Mouse (Mus musculus): ENCODE data around the gene Tmem81.
"Not testable (repeated sequence)": the region's sequence is repeated elsewhere in the genome, so short reads cannot be mapped to it uniquely, and the experiment has no call there.

Gene Tmem81

DNA sequence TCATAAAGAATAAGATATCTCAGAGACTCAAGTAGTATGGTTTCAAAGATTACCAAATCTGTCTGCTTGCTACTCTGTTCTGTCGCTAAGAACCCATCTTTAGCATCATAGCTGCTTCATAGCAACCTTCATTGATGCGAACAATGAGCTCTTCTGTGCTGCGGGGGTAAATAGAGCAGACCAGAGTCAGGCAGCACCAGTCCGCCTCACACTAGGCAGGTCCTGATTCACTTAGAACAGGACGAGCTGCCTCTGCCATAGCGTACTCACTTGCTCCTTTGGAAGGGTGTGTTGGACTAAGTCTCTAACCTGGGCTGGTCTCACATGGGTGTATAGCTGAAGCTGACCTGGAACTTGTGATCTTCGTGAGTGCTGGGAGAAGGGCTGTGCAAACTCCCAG is at the start of gene Tmem81:
Gene Tmem81, plus strand, starts transcription at position 173 of the 400 bp plus-strand sequence.
- no peak for DNase-seq (ENCODE audit: low spot score in 2 of 2)

GRCm38 (mm10) chr1:132464651-132465050 is 41.4 kb upstream of the Tmem81 start:
- no peak for DNase-seq (ENCODE audit: low spot score in 2 of 2)

- DNase-seq (ENCODE audit: low spot score in 2 of 2) = no peak
These were observed 37.1 kb upstream of the Tmem81 start for GRCm38 (mm10) chr1:132468926-132469325.

- DNase-seq (ENCODE audit: low spot score in 2 of 2) = no peak
These were observed 36.5 kb upstream of the Tmem81 start for GRCm38 (mm10) chr1:132469519-132469918.

DNA sequence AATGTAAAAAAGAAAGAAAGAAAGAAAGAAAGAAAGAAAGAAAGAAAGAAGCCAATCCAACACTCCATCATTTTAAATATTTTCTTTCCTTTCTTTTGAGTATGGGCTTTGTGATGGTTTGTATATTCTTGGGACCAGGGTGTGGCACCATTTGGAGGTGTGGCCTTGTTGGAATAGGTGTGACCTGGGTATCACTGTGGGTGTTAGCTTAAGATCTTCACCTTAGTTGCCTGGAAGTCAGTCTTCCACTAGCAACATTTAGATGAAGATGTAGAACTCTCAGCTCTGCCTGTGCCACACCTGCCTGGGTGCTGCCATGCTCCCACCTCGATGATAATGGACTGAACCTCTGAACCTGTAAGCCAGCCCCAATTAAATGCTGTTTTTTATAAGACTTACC is 36.0 kb upstream of the Tmem81 start:
- not testable (repeated sequence) for DNase-seq (ENCODE audit: low spot score in 2 of 2)

GRCm38 (mm10) chr1:132471032-132471431 is 35.0 kb upstream of the Tmem81 start:
- no peak for DNase-seq (ENCODE audit: low spot score in 2 of 2)

DNA sequence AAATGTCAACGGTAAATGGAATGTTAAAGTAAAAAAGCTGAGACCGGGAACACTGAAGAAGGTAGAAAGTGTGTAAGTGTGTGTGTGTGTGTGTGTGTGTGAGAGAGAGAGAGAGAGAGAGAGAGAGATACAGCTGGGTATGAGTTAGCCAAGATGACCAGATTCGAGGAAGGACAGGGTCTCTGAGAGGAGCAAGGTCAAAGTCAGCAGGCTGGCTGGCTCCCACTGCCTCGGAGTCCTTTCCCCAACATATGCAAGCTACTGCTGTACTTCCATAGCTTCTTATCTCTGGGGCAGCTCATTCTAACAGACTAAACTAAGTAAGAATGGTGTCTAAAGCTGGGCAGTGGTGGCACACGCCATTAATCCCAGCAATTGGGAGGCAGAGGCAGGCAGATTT is 34.5 kb upstream of the Tmem81 start:
- DNase-seq (ENCODE audit: low spot score in 2 of 2) = no peak

DNA sequence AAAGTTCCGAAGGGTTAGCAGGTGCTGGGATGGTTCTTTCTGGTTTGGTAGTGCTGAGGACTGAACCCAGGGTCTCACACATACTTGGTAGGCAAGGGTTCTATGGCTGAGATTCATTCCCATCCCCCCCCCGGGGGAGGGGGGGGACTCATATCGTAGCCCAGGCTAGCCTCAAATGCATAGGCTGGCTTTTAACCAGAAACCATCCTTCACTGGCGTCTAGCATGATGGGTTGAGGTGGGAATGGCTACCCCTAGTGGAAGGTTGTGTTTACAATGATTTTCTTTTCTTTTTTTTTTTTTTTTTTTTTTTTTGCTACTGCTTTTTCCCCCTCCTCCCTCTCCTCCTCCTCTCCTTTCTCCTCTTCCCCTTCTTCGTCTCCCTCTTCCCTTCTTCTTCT is 33.5 kb upstream of the Tmem81 start:
- no peak for DNase-seq (ENCODE audit: low spot score in 2 of 2)

DNA sequence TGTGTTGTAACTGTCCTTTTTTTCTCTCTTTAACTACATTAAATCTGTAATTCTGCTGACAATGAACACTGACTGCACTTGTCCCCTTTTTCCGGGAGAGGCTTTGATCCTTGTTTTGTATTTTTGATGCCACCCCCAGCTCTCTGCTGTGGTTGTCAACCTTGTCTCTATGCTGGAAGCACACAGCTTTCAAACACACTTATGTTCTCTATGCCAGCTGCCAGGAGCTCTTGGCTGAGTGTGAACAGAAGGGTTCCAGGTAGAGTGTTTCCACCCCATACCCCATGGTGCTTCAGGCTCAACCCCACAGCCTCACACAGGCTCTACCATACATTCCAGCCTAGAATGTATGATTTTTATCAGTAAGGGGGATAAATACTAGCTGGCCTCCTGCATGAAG is 31.5 kb upstream of the Tmem81 start:
- no peak for DNase-seq (ENCODE audit: low spot score in 2 of 2)

- no peak for DNase-seq (ENCODE audit: low spot score in 2 of 2)
These were observed 29.5 kb upstream of the Tmem81 start for GRCm38 (mm10) chr1:132476575-132476927.

- peak; percentile 91 for DNase-seq (ENCODE audit: low spot score in 2 of 2)
These were observed 28.9 kb upstream of the Tmem81 start, which contains the start of gene Rbbp5 for GRCm38 (mm10) chr1:132476928-132477691. Rbbp5 (plus strand) TSS chr1:132477365.

GRCm38 (mm10) chr1:132479438-132479837 is 26.6 kb upstream of the Tmem81 start:
- DNase-seq (ENCODE audit: low spot score in 2 of 2) = no peak

DNA sequence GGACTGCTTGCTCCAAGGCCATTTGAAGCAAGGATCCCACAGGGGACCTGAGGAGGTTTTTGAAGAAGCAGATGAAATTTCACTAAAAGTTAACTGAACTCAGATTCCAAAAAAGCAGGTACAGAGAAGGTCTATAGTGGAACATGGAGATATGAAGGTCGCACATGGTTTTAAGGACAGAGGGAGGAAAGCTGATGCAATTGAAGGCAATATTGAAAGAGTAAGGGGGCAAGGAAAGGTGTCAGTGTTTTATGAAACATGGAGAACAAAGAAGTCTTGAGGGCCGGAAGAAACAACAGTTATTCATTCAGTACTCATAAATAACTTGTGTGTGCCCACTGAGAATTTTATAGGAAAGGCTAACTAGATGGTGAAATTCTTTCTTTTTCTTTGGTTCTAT is 24.4 kb upstream of the Tmem81 start:
- DNase-seq (ENCODE audit: low spot score in 2 of 2) = no peak

- DNase-seq (ENCODE audit: low spot score in 2 of 2) = no peak
These were observed 22.8 kb upstream of the Tmem81 start for GRCm38 (mm10) chr1:132483234-132483633.

DNA sequence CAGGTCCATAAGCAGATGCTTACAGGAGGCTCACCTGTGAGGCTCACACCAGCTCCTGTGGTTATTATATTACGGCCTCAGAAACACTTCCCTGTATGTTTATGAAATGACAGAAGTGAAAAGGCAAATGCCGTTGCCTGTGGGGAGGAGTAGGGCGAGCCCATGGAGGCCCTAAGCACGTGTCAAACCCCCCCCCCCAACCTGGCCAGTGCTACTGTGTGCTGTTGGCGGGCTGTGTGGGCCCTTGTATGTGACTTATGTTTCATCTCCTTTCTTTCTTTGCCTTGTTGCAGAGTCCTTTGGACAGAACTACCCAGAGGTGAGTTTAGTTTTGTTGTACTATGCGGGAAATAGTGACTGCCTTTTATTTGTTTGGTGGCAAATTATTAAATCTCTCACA is 22.3 kb upstream of the Tmem81 start:
- DNase-seq (ENCODE audit: low spot score in 2 of 2) = no peak

DNA sequence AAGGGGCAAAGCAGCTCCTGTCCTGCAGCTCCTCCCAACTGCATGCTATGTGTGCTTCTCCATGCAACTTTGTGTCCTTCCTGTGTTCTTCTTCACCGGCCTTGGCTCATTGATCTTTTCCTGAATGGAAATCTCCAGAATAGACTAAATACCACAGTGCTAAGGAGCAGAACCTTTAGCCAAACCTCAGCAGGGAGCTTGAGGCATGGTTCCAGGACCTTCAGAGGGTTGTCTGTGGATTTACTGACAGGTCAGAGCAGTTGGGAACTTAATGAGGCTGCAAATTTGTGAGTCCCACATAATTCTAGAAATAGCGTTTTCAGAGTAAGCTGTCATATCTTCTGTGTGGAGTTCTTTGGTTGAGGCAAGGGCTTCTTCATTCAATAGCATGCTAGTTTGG is 5.5 kb upstream of the Tmem81 start:
- DNase-seq (ENCODE audit: low spot score in 2 of 2) = no peak

DNA sequence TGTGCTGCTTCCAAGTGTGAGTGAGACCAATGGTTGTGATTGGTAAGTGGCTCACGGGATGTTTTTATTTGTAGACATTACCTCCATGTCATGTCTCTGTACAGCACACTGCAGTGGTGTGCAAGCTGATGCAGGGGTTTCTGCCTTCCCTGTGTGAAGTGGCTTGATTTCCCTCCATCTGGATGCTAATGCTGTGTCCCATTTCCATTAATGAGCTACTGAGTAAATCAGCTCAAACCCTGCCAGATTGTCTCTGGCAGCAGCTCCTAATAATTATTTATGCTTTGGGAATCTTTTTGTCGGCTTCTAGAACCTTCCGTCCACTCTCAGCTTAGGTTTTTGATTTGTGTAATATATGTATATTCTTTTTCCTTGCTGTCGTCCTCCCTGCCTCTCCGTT is 875 bp upstream of the Tmem81 start:
- no peak for DNase-seq (ENCODE audit: low spot score in 2 of 2)

GRCm38 (mm10) chr1:132506656-132507055 is 626 bp downstream of the Tmem81 start:
- no peak for DNase-seq (ENCODE audit: low spot score in 2 of 2)

DNA sequence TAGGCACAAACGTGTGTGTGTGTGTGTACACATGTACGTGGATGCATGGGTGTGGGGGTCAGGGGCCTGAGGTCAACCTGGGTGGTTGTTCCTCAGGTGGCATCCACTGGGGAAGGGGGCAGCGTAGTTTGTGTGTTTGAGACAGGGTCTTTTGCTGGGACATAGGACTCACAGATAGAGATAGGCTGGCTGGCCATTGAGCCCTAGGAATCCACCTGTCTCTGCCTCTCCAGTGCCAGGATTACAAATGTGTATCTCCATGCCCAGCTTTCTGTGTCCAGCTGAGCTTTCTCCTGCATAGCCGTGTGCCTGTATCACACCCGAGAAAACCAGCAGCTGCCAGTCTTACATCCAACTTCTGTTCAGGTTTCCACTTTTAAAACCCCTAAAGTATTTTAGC is 3.7 kb downstream of the Tmem81 start:
- DNase-seq (ENCODE audit: low spot score in 2 of 2) = no peak

- DNase-seq (ENCODE audit: low spot score in 2 of 2) = no peak
These were observed 5.5 kb downstream of the Tmem81 start for GRCm38 (mm10) chr1:132511521-132511920.

- no peak for DNase-seq (ENCODE audit: low spot score in 2 of 2)
These were observed 6.1 kb downstream of the Tmem81 start for GRCm38 (mm10) chr1:132512106-132512505.

DNA sequence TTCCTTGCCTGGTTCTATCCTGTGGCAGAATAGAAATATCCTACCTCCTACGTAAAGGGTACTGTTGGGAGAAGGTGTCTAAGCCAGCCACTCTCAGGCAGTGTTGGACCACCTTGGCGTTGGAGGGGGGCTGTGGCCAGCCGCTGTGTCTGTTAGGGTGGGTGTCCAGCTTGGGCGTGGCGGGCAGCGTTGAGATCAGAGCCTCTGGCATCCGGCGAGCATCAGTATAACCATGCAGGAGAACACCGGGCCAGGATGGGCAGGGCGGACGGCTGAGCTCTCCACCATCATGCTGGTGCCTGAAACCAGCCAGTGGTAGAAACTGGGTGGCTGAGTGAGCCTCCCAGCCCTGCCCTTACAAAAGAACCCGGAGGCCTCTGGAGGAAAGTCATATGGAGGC is 9.3 kb downstream of the Tmem81 start:
- no peak for DNase-seq (ENCODE audit: low spot score in 2 of 2)

DNA sequence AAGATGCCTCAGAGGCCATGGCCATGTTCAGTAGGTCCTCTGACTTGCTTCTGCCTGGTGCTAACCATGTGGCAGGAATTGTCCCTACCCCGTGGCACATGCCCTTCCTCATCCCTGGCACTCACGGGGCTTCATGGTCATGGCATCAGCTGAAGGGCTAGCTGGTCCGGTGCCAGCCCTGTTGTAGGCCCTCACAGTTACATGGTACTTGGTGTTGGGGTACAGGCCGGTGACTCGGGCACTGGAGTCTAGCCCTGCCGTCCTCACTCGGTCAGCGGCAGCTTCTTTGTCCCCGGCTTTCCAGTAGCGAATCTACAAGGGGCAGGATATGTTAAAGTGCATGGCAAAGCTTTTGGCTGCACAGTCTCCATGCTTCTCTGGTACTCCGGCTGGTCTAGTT is 10.7 kb downstream of the Tmem81 start:
- no peak for DNase-seq (ENCODE audit: low spot score in 2 of 2)

DNA sequence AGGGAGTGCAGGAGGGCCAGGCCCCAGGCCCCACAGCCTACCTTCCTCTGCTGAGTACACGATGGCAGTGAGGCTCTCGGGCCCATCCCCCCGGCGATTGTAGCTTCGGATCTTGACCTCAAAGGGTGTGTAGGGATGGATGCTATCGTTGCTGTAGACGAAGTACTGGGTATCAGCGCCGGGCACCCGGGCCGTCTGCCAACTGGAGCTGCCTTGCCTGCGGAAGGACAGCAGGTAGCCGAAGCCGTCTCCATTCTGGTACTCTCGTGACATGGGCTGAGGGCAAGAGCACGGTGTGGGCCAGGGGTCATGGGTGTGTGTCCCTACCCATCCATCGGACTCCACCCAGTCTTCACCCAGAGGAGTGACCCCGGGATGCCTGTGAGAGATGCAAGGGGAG is 12.6 kb downstream of the Tmem81 start:
- no peak for DNase-seq (ENCODE audit: low spot score in 2 of 2)
